Mouse (Mus musculus) T-helper 2 cell (primary cell): ENCODE measurements around the gene Mecom.

ENCODE experiments used
- in situ Hi-C: fragments of 300-600 bp; cut with MboI, MseI; formaldehyde crosslinking; loops from one replicate; pipeline ENCODE4 v1.15.1; 2025; ENCODE audit warnings: high pct_unique_total_duplicates

Mecom gene

GRCm38 (mm10) chr3:30370860-30371455 is 176.8 kb downstream of the Mecom start:
- in situ Hi-C loops = no loop called here

- in situ Hi-C loops = no loop called here
These were observed 181.2 kb downstream of the Mecom start for GRCm38 (mm10) chr3:30366621-30367020.

- in situ Hi-C loops = no loop called here
These were observed 186.6 kb downstream of the Mecom start for GRCm38 (mm10) chr3:30361190-30361589.

- in situ Hi-C loops = no loop called here
These were observed 193.7 kb downstream of the Mecom start for GRCm38 (mm10) chr3:30353878-30354727.

GRCm38 (mm10) chr3:30349279-30349678 is 198.5 kb downstream of the Mecom start:
- in situ Hi-C loops = no loop called here

GRCm38 (mm10) chr3:30344151-30344550 is 203.7 kb downstream of the Mecom start:
- in situ Hi-C loops = no loop called here

- in situ Hi-C loops = no loop called here
These were observed 215.5 kb downstream of the Mecom start for GRCm38 (mm10) chr3:30332337-30332736.

- in situ Hi-C loops = no loop called here
These were observed 217.3 kb downstream of the Mecom start for GRCm38 (mm10) chr3:30330476-30330875.

- in situ Hi-C loops = no loop called here
These were observed 217.8 kb downstream of the Mecom start for GRCm38 (mm10) chr3:30330021-30330420.

- in situ Hi-C loops = no loop called here
These were observed 232.9 kb downstream of the Mecom start for GRCm38 (mm10) chr3:30314955-30315354.

- in situ Hi-C loops = no loop called here
These were observed 239.7 kb downstream of the Mecom start for GRCm38 (mm10) chr3:30308081-30308480.

GRCm38 (mm10) chr3:30307601-30308000 is 240.2 kb downstream of the Mecom start:
- in situ Hi-C loops = no loop called here

GRCm38 (mm10) chr3:30306080-30306479 is 241.7 kb downstream of the Mecom start:
- in situ Hi-C loops = no loop called here

GRCm38 (mm10) chr3:30299460-30299859 is 248.3 kb downstream of the Mecom start:
- in situ Hi-C loops = no loop called here

- in situ Hi-C loops = no loop called here
These were observed 253.4 kb downstream of the Mecom start for GRCm38 (mm10) chr3:30294433-30294832.

GRCm38 (mm10) chr3:30286529-30286928 is 261.3 kb downstream of the Mecom start:
- in situ Hi-C loops = no loop called here

GRCm38 (mm10) chr3:30284094-30284493 is 263.7 kb downstream of the Mecom start:
- in situ Hi-C loops = no loop called here

GRCm38 (mm10) chr3:30283562-30283961 is 264.2 kb downstream of the Mecom start:
- in situ Hi-C loops = no loop called here

GRCm38 (mm10) chr3:30277569-30277968 is 270.2 kb downstream of the Mecom start:
- in situ Hi-C loops = no loop called here

- in situ Hi-C loops = no loop called here
These were observed 271.7 kb downstream of the Mecom start for GRCm38 (mm10) chr3:30276099-30276498.

- in situ Hi-C loops = no loop called here
These were observed 278.6 kb downstream of the Mecom start for GRCm38 (mm10) chr3:30269253-30269652.

GRCm38 (mm10) chr3:30260945-30261344 is 286.9 kb downstream of the Mecom start:
- in situ Hi-C loops = no loop called here

GRCm38 (mm10) chr3:30258421-30258820 is 289.4 kb downstream of the Mecom start:
- in situ Hi-C loops = no loop called here
